Mouse (Mus musculus): Measurements from ENCODE around the gene 4930519G04Rik. TPM values are rescaled to one million over a fixed set of nuclear protein-coding genes. Genes with fewer than 3 reads are reported as not detected.
"Not testable (repeated sequence)": the region's sequence is repeated elsewhere in the genome, so short reads cannot be mapped to it uniquely, and the experiment has no call there.

4930519G04Rik gene
- polyA plus RNA-seq, 1 experiment from 2014 or later: not detected

DNA sequence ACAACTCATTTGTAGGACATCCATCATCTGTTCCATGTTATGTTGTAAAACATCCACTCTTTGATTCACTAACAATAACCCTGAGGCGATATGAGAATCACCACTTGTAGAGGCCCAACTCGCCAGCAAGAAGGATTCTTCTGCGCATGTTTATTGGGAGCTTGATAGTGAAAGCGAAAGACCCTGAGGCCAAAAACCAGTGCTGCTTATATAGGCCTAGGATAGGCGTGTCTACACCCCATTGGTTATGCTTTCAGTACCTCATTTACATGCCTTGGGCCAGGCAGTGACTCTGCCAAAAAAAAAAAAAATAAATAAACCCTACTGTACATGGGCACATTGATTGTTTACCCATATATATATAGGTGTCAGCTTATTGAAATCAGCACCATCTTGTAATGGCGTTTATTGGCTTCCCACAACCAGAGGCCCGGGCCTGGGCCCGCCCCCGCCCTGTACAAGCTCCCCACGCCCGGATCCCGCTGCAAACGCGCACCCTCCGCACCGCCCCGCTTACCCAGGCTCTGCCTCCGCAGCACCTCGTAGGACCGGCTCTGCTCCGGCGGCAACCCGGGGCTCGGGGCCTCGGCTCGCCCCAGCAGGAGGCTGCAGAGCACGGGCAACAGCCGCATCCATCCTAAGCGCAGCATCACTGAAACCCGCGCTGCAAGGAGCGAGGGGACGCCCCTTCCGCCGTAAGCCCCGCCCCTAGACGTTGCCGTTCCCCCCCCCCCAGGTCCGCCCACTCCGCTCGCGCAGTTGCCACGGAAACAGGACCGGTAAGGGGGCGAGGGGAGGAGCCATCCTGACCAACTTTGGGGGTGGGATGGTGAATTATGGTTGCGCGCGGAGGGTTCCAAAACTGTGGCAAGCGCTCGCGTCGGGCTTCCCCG lies 30.4 kb upstream of the 4930519G04Rik start, which contains the start of gene 1500011B03Rik:
1500011B03Rik (minus strand) TSS at position 673 of the 893 bp plus-strand sequence.
- Histone ChIP-seq H3K27me3 (ENCODE audit: control insufficient read depth, insufficient read depth, low read length) (no peaks in the 10 kb centered on the region), H3K9me3 (ENCODE audit: control insufficient read depth, low read length) (peaks cover 5% of the 10 kb centered on the region; the same call in 1 of the 2 replicates), H3K27ac (replicated peaks in 1 of 2; ENCODE audit: control insufficient read depth in 1 of 2, insufficient read depth in 1 of 2, low read depth in 2 of 2, low read length in 2 of 2) (0 out of 4 replicates have a peak within 1 kb of the TSS, but pooled peaks of 1 of the 2 experiments have one; percentile 3), H3K4me2 (ENCODE audit: low read length) (peak within 1 kb of the TSS; percentile 74), H3K4me3 (ENCODE audit: control insufficient read depth in 1 of 2, insufficient read depth in 1 of 2, low read depth in 1 of 2, low read length in 2 of 2) (peak within 1 kb of the TSS; percentile 65 to 72), H3K36me3 (ENCODE audit: control insufficient read depth, insufficient read depth, low read length) (0 out of 2 replicates have a peak, but pooled peaks cover 3% of the 10 kb centered on the region), H3K9ac (ENCODE audit: low read length) (peak within 1 kb of the TSS; percentile 74), H3K4me1 (ENCODE audit: control insufficient read depth in 2 of 2, insufficient read depth in 2 of 2, low read length in 2 of 2) (peaks cover 3 to 5% of the 10 kb centered on the region in 2 experiments; a peak in 1 of 4 replicates)
- WGBS: 9% methylated on average over 53 of the region's 53 CpGs
- ATAC-seq (ENCODE audit: insufficient number of reproducible peaks, insufficient read depth, low FRiP score, low read depth): peak; percentile 74

DNA sequence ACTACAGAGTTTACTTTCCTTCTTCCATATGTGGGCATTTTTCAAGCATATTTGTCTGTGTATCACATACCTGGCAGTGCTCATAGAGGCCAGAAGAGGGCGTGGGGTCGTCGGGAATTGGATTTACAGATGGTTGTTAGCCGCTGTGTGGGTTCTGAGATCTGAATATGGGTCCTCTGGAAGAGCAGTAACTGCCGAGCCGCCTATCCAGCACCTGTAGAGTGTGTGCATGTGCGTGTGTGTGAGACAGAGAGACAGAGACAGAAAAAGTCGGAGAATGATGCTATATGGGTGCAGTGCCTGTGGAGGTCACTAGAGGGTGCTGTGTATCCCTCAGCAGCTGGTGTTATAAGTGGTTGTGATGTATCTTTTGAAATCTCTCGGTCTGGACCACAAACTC lies 29.3 kb upstream of the 4930519G04Rik start:
- Histone ChIP-seq H3K9ac (ENCODE audit: low read length) (no peak overlapping the region), H3K36me3 (ENCODE audit: control insufficient read depth, insufficient read depth, low read length) (0 out of 2 replicates have a peak, but pooled peaks cover 3% of the 10 kb centered on the region), H3K4me2 (ENCODE audit: low read length) (no peak overlapping the region), H3K27me3 (ENCODE audit: control insufficient read depth, insufficient read depth, low read length) (no peaks in the 10 kb centered on the region), H3K27ac (replicated peaks in 1 of 2; ENCODE audit: control insufficient read depth in 1 of 2, insufficient read depth in 1 of 2, low read depth in 2 of 2, low read length in 2 of 2) (no peak overlapping the region), H3K9me3 (ENCODE audit: control insufficient read depth, low read length) (peaks cover 5% of the 10 kb centered on the region; the same call in 1 of the 2 replicates), H3K4me3 (ENCODE audit: control insufficient read depth in 1 of 2, insufficient read depth in 1 of 2, low read depth in 1 of 2, low read length in 2 of 2) (no peak overlapping the region), H3K4me1 (ENCODE audit: control insufficient read depth in 2 of 2, insufficient read depth in 2 of 2, low read length in 2 of 2) (peaks cover 3 to 5% of the 10 kb centered on the region in 2 experiments; a peak in 1 of 4 replicates)
- 19% methylated on average over 9 of the region's 9 CpGs for WGBS
- no peak for ATAC-seq (ENCODE audit: insufficient number of reproducible peaks, insufficient read depth, low FRiP score, low read depth)

DNA sequence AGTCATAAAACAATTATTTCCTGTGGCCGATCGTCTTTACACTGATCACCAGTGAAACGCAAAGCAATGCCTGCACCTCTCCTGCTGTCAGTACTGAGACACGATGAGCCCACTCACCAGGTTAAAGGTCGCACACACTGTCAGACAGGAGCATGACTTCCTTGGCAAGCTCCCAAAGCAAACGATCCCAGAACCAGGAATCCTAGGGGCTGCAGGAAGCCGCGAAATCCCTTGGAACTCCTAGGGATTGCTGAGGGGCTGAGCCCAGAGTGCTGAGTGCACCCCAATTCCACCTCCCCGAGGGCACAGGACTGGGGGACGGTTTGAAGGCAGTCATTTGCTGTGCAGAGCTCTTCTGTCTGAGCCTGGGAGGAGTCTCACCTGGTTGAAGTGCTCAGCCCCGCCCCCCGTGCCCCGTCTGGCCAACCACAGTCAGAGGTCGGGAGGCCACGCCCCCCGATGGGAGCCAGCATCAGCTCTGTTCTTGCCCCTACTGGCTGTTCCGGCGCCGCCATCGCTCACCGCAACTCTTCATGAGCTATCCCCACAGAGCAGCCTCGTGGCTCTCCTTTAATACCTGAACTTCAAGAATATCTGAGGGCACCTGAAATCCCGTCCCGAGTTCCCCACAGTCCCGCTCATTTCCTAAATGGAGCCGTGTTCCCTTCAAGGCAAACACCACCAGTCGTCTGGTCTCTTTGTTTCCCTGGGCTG lies 27.3 kb upstream of the 4930519G04Rik start:
- Histone ChIP-seq H3K27ac (replicated peaks in 1 of 2; ENCODE audit: control insufficient read depth in 1 of 2, insufficient read depth in 1 of 2, low read depth in 2 of 2, low read length in 2 of 2) (no peak overlapping the region), H3K36me3 (ENCODE audit: control insufficient read depth, insufficient read depth, low read length) (0 out of 2 replicates have a peak, but pooled peaks cover 3% of the 10 kb centered on the region), H3K4me2 (ENCODE audit: low read length) (peak overlapping the region; percentile 67), H3K4me3 (ENCODE audit: control insufficient read depth in 1 of 2, insufficient read depth in 1 of 2, low read depth in 1 of 2, low read length in 2 of 2) (peak overlapping the region; percentile 34 to 42), H3K4me1 (ENCODE audit: control insufficient read depth in 2 of 2, insufficient read depth in 2 of 2, low read length in 2 of 2) (peaks cover 3 to 5% of the 10 kb centered on the region in 2 experiments; a peak in 1 of 4 replicates), H3K27me3 (ENCODE audit: control insufficient read depth, insufficient read depth, low read length) (no peaks in the 10 kb centered on the region), H3K9ac (ENCODE audit: low read length) (peak overlapping the region; percentile 53), H3K9me3 (ENCODE audit: control insufficient read depth, low read length) (peaks cover 5% of the 10 kb centered on the region; the same call in 1 of the 2 replicates)
- whole genome bisulfite sequencing: 7% methylated on average over 27 of the region's 27 CpGs
- ATAC-seq (ENCODE audit: insufficient number of reproducible peaks, insufficient read depth, low FRiP score, low read depth): peak; percentile 74

DNA sequence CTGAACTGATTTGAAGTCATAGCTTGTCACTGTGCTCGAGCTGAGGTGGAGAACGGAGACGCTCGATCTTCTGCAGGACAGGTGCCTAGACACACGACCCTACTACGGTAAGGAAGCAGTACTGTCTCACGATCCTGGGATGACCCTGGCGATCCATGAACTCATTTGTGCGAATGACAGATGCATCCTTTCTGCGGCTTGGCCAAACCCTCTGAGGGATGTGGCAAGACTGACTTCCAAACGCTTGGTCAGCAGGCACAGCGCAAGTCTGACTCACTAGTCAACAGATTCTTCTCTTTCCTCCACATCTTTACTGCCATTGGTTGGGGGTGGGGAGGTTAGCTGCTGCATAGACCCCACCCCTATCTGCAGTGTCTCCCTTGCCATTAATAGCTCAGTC lies 26.0 kb upstream of the 4930519G04Rik start:
- Histone ChIP-seq H3K4me1 (ENCODE audit: control insufficient read depth in 2 of 2, insufficient read depth in 2 of 2, low read length in 2 of 2) (peaks cover 3 to 5% of the 10 kb centered on the region in 2 experiments; a peak in 1 of 4 replicates), H3K4me2 (ENCODE audit: low read length) (no peak overlapping the region), H3K4me3 (ENCODE audit: control insufficient read depth in 1 of 2, insufficient read depth in 1 of 2, low read depth in 1 of 2, low read length in 2 of 2) (no peak overlapping the region), H3K27me3 (ENCODE audit: control insufficient read depth, insufficient read depth, low read length) (no peaks in the 10 kb centered on the region), H3K27ac (replicated peaks in 1 of 2; ENCODE audit: control insufficient read depth in 1 of 2, insufficient read depth in 1 of 2, low read depth in 2 of 2, low read length in 2 of 2) (no peak overlapping the region), H3K9me3 (ENCODE audit: control insufficient read depth, low read length) (no peaks in the 10 kb centered on the region), H3K36me3 (ENCODE audit: control insufficient read depth, insufficient read depth, low read length) (no peaks in the 10 kb centered on the region), H3K9ac (ENCODE audit: low read length) (no peak overlapping the region)
- WGBS: 83% methylated on average over 12 of the region's 12 CpGs
- no peak for ATAC-seq (ENCODE audit: insufficient number of reproducible peaks, insufficient read depth, low FRiP score, low read depth)

- Histone ChIP-seq H3K9ac (ENCODE audit: low read length) (no peak overlapping the region), H3K36me3 (ENCODE audit: control insufficient read depth, insufficient read depth, low read length) (no peaks in the 10 kb centered on the region), H3K9me3 (ENCODE audit: control insufficient read depth, low read length) (no peaks in the 10 kb centered on the region), H3K4me3 (ENCODE audit: control insufficient read depth in 1 of 2, insufficient read depth in 1 of 2, low read depth in 1 of 2, low read length in 2 of 2) (no peak overlapping the region), H3K27me3 (ENCODE audit: control insufficient read depth, insufficient read depth, low read length) (no peaks in the 10 kb centered on the region), H3K4me2 (ENCODE audit: low read length) (no peak overlapping the region), H3K4me1 (ENCODE audit: control insufficient read depth in 2 of 2, insufficient read depth in 2 of 2, low read length in 2 of 2) (peaks cover 3 to 5% of the 10 kb centered on the region in 2 experiments; a peak in 1 of 4 replicates), H3K27ac (replicated peaks in 1 of 2; ENCODE audit: control insufficient read depth in 1 of 2, insufficient read depth in 1 of 2, low read depth in 2 of 2, low read length in 2 of 2) (no peak overlapping the region)
- WGBS: 60% methylated on average over 3 of the region's 3 CpGs
- no peak for ATAC-seq (ENCODE audit: insufficient number of reproducible peaks, insufficient read depth, low FRiP score, low read depth)
These were observed 23.7 kb upstream of the 4930519G04Rik start for GRCm38 (mm10) chr5:114829740-114830139.

GRCm38 (mm10) chr5:114836886-114837285 lies 16.6 kb upstream of the 4930519G04Rik start:
- ATAC-seq (ENCODE audit: insufficient number of reproducible peaks, insufficient read depth, low FRiP score, low read depth): no peak
- 17% methylated on average over 12 of the region's 12 CpGs for WGBS
- Histone ChIP-seq H3K27ac (replicated peaks in 1 of 2; ENCODE audit: control insufficient read depth in 1 of 2, insufficient read depth in 1 of 2, low read depth in 2 of 2, low read length in 2 of 2) (no peak overlapping the region), H3K4me3 (ENCODE audit: control insufficient read depth in 1 of 2, insufficient read depth in 1 of 2, low read depth in 1 of 2, low read length in 2 of 2) (no peak overlapping the region), H3K36me3 (ENCODE audit: control insufficient read depth, insufficient read depth, low read length) (no peaks in the 10 kb centered on the region), H3K4me1 (ENCODE audit: control insufficient read depth in 2 of 2, insufficient read depth in 2 of 2, low read length in 2 of 2) (peaks cover 3% of the 10 kb centered on the region in 2 experiments; a peak in 1 of 4 replicates), H3K4me2 (ENCODE audit: low read length) (no peak overlapping the region), H3K27me3 (ENCODE audit: control insufficient read depth, insufficient read depth, low read length) (no peaks in the 10 kb centered on the region), H3K9me3 (ENCODE audit: control insufficient read depth, low read length) (no peaks in the 10 kb centered on the region), H3K9ac (ENCODE audit: low read length) (no peak overlapping the region)

DNA sequence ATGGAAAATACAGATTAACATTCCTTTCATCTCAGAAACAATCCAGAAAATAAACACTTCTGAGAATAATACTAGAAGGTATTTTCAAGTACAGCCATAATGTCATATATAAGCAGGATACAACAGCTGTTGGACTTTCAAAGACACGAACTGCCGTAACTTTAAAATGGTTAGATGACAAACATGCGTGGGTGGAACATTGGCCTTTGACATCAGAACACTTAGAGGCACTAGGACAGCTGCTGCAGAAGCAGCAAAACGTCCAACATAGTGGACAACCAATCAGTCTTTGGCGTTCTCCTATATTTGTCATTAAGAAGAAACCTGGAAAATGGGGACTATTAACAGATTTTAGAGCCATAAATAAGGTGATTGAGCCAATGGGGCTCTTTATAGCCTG lies 13.0 kb upstream of the 4930519G04Rik start:
- H3K27ac ChIP-seq (replicated peaks in 1 of 2; ENCODE audit: control insufficient read depth in 1 of 2, insufficient read depth in 1 of 2, low read depth in 2 of 2, low read length in 2 of 2); H3K4me1 ChIP-seq (ENCODE audit: control insufficient read depth in 2 of 2, insufficient read depth in 2 of 2, low read length in 2 of 2); H3K9ac ChIP-seq (ENCODE audit: low read length); H3K4me2 ChIP-seq (ENCODE audit: low read length); H3K27me3 ChIP-seq (ENCODE audit: control insufficient read depth, insufficient read depth, low read length); H3K9me3 ChIP-seq (ENCODE audit: control insufficient read depth, low read length); H3K36me3 ChIP-seq (ENCODE audit: control insufficient read depth, insufficient read depth, low read length); H3K4me3 ChIP-seq (ENCODE audit: control insufficient read depth in 1 of 2, insufficient read depth in 1 of 2, low read depth in 1 of 2, low read length in 2 of 2); ATAC-seq (ENCODE audit: insufficient number of reproducible peaks, insufficient read depth, low FRiP score, low read depth): not testable (repeated sequence)
- 70% methylated on average over 5 of the region's 5 CpGs for WGBS
